Mouse (Mus musculus) heart, embryonic 15.5 days (tissue): ENCODE data around the gene Frmd6. TPM values are rescaled to one million over a fixed set of nuclear protein-coding genes. Genes with fewer than 3 reads are reported as not detected.

Experiments
- ATAC-seq: fragments of 200-750 bp; cut with Nextera tagmentation; replicated peaks from 2 replicates; pipeline ENCODE4 v1.8.0; 2017; ENCODE audit warnings: low read depth, moderate TSS enrichment; ENCODE audit not compliant: insufficient number of reproducible peaks, insufficient read depth, low FRiP score
- H3K27ac ChIP-seq: fragments of 300-500 bp; sonication (generic); 2 replicates; pipeline ENCODE4 v1.5.1; 2015; ENCODE audit warnings: mild to moderate bottlenecking, inconsistent platforms
- H3K27me3 ChIP-seq: fragments of 300-500 bp; sonication (generic); 2 replicates; pipeline ENCODE4 v1.6.1; 2015; ENCODE audit warnings: inconsistent platforms
- H3K36me3 ChIP-seq: fragments of 300-500 bp; sonication (generic); 2 replicates; pipeline ENCODE4 v1.6.1; 2015; ENCODE audit warnings: mild to moderate bottlenecking, inconsistent platforms
- H3K4me1 ChIP-seq: fragments of 300-500 bp; sonication (generic); replicated peaks from 2 replicates; pipeline ENCODE4 v1.6.1; 2015; ENCODE audit warnings: inconsistent platforms
- H3K4me2 ChIP-seq: fragments of 300-500 bp; sonication (generic); 2 replicates; pipeline ENCODE4 v1.6.1; 2015; ENCODE audit warnings: inconsistent platforms, mild to moderate bottlenecking, moderate library complexity
- H3K4me3 ChIP-seq: fragments of 300-500 bp; sonication (generic); 2 replicates; pipeline ENCODE4 v1.5.1; 2015; ENCODE audit warnings: mild to moderate bottlenecking, inconsistent platforms
- H3K9ac ChIP-seq: fragments of 300-500 bp; sonication (generic); 2 replicates; pipeline ENCODE4 v1.6.1; 2015; ENCODE audit warnings: mild to moderate bottlenecking, inconsistent platforms
- H3K9me3 ChIP-seq: fragments of 300-500 bp; sonication (generic); replicated peaks from 2 replicates; pipeline ENCODE4 v1.6.1; 2016; ENCODE audit warnings: inconsistent platforms
- WGBS: fragments of 180-500 bp; shearing (Covaris S2); methylation state at CpG from one replicate; pipeline ENCODE4 v1.1.7; 2015; ENCODE audit warnings: mixed read lengths; 5-methylcytosine and 5-hydroxymethylcytosine counted together
- polyA plus RNA-seq: library from polyadenylated mRNA; unstranded; fragments of >200 nt; fragmentation: Nextera tagmentation; extraction: Ambion mirVana; gene quantifications from 2 replicates; pipeline ENCODE4 v1.2.1, GENCODE M21; 2015

Gene Frmd6
- polyA plus RNA-seq, 1 experiment from 2014 or later = 23.0 TPM

GRCm38 (mm10) chr12:70940806-70941205, 115.5 kb downstream of the Frmd6 start:
- H3K4me1 ChIP-seq = peaks cover 13% of the 10 kb centered on the region
- H3K27ac ChIP-seq = no peak overlapping the region
- no peaks in the 10 kb centered on the region for H3K9me3 ChIP-seq
- no peaks in the 10 kb centered on the region for H3K27me3 ChIP-seq
- no peak overlapping the region for H3K4me3 ChIP-seq
- H3K9ac ChIP-seq = no peak overlapping the region
- H3K36me3 ChIP-seq = peaks cover 23% of the 10 kb centered on the region
- no peak overlapping the region for H3K4me2 ChIP-seq
- no peak for ATAC-seq
- WGBS = 92% methylated on average over 7 of the region's 7 CpGs

GRCm38 (mm10) chr12:70944181-70944580, 118.9 kb downstream of the Frmd6 start:
- Histone ChIP-seq H3K4me3 (no peak overlapping the region), H3K4me1 (peaks cover 9% of the 10 kb centered on the region), H3K36me3 (peaks cover 35% of the 10 kb centered on the region), H3K9ac (no peak overlapping the region), H3K9me3 (no peaks in the 10 kb centered on the region), H3K4me2 (no peak overlapping the region), H3K27ac (no peak overlapping the region), H3K27me3 (no peaks in the 10 kb centered on the region)
- no peak for ATAC-seq
- 67% methylated on average over 5 of the region's 5 CpGs for WGBS

- Histone ChIP-seq H3K27ac (no peak overlapping the region), H3K4me3 (no peak overlapping the region)
- ATAC-seq = no peak
Observed at GRCm38 (mm10) chr12:70946585-70947256, 121.4 kb downstream of the Frmd6 start.

More at GRCm38 (mm10) chr12:70946585-70947256, 121.4 kb downstream of the Frmd6 start:
- peaks cover 6% of the 10 kb centered on the region for H3K4me1 ChIP-seq
- no peak overlapping the region for H3K9ac ChIP-seq
- no peak overlapping the region for H3K4me2 ChIP-seq
- H3K27me3 ChIP-seq = no peaks in the 10 kb centered on the region
- 92% methylated on average over 10 of the region's 10 CpGs for WGBS
- no peaks in the 10 kb centered on the region for H3K9me3 ChIP-seq
- peaks cover 40% of the 10 kb centered on the region for H3K36me3 ChIP-seq

Other genes with a start within 250 kb of the Frmd6 start
- gene Actr10, start 112.3 kb downstream of the Frmd6 start, polyA plus RNA-seq = 162 and 181 TPM in 2 replicates
- gene Psma3, start 149.1 kb downstream of the Frmd6 start, polyA plus RNA-seq = 388 and 430 TPM in 2 replicates
- gene Arid4a, start 190.5 kb downstream of the Frmd6 start, polyA plus RNA-seq = 25.4 and 26.4 TPM in 2 replicates